Mouse (Mus musculus) spleen, postnatal 10 days (tissue): ENCODE measurements around the gene Prpf4.

Source experiments
- DNase-seq, 2 experiments: peaks; one replicate each; pipeline ENCODE4 v3.0.0; 2021 to 2022; ENCODE audit warnings: low spot score in 2 of 2

The Prpf4 gene

GRCm38 (mm10) chr4:62408601-62409282 is at the start of gene Prpf4, which contains the start of gene Cdc26:
TSS of gene Prpf4 (plus strand) at chr4:62408797.
TSS of gene Cdc26 (minus strand) at chr4:62408642.
- DNase-seq = peak; percentile 89 to 99

DNA sequence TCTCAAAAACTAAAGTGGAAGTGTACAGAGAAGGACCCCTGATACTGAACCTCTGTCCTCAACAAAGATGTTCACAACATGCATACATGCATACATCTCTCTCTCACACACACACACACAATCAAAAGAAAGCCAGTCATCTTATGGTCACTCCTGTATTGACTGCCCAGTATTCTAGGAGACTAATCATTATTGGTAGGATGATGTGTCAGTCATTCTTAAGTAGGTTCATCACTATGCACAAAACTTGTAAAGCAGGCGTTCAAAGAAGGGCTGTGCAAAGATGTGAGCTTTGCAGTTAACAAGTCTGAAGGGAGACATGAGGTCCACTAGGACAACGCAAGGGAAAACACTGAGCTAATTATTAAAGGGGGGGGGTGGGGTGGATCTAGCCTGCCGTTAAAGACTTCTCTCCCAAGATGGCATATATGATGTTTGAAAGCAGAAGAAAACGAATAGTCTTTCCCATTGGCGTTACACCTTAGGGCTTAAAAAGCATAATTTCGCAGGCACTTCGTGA is 49.3 kb upstream of the Prpf4 start:
- DNase-seq = no peak

DNA sequence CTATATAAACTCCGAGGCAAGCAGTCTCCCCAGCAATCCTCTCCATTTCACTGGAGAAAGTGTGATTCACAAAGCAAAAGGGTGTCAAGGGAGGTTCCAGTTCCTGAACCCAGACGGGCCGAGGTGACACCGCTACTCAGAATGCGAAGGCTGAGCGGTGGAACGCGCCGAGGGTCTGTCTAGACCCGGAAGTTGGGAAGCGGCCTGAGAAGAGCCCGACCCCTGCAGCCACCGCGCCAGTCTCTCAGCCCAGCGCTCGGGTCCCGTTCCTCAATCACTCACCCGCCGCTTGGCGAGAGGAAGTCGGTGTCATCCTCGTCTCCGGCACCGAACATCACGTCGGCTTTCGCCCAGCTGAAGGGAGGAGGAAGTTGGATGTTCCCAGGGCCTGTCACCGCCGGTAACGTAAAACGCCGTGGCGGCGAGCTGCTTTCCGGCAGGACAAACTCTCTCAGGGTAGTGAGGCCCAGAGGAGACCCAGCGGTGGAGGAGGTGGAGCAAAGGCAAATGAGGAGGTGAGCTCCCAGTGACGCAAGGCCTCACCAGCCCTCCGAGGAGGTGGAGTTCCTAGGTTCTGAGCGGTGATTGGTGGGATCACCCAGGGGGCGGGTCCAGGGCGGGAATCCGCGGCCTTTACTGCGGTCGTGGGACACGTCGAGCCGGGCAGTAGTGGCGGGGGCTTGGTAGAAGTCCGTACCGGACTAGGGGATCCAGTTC is 48.4 kb upstream of the Prpf4 start, which contains the start of the genes Fkbp15 and Slc31a1:
Fkbp15 (minus strand) TSS at position 461 of the 717 bp plus-strand sequence.
Slc31a1 (plus strand) TSS at position 640 of the 717 bp plus-strand sequence.
- peak; percentile 91 to 97 for DNase-seq

- DNase-seq = peak; percentile 19 to 23
Measured at GRCm38 (mm10) chr4:62360805-62361455, 47.7 kb upstream of the Prpf4 start.

DNA sequence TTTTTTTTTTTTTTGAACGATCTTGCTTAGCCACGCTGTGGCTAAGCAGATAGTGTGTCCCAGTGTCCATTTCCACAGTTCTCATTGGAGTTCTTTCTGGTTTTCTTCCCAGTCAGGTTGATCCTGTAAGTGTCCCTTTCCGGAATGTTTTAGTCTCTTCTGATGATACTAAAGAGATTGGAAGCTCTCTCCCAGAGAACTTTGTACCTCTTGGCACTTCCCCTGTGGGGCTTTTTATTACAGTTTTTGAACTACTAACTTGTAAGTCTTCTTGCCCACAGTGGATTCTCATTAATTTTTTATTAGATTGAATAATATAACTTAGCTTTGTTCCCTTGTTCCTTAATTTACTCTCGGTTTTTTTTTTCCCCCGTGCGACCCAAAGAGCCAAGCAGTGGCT is 47.0 kb upstream of the Prpf4 start:
- no peak for DNase-seq

- DNase-seq = no peak
Measured at GRCm38 (mm10) chr4:62361997-62362396, 46.6 kb upstream of the Prpf4 start.

- DNase-seq = no peak
Measured at GRCm38 (mm10) chr4:62362437-62362836, 46.2 kb upstream of the Prpf4 start.

GRCm38 (mm10) chr4:62364299-62364698 is 44.3 kb upstream of the Prpf4 start:
- no peak for DNase-seq

- no peak for DNase-seq
Measured at GRCm38 (mm10) chr4:62366291-62366690, 42.3 kb upstream of the Prpf4 start.

GRCm38 (mm10) chr4:62367586-62367985 is 41.0 kb upstream of the Prpf4 start:
- no peak for DNase-seq

GRCm38 (mm10) chr4:62369091-62369490 is 39.5 kb upstream of the Prpf4 start:
- DNase-seq = no peak

- DNase-seq = no peak
Measured at GRCm38 (mm10) chr4:62372410-62372809, 36.2 kb upstream of the Prpf4 start.

DNA sequence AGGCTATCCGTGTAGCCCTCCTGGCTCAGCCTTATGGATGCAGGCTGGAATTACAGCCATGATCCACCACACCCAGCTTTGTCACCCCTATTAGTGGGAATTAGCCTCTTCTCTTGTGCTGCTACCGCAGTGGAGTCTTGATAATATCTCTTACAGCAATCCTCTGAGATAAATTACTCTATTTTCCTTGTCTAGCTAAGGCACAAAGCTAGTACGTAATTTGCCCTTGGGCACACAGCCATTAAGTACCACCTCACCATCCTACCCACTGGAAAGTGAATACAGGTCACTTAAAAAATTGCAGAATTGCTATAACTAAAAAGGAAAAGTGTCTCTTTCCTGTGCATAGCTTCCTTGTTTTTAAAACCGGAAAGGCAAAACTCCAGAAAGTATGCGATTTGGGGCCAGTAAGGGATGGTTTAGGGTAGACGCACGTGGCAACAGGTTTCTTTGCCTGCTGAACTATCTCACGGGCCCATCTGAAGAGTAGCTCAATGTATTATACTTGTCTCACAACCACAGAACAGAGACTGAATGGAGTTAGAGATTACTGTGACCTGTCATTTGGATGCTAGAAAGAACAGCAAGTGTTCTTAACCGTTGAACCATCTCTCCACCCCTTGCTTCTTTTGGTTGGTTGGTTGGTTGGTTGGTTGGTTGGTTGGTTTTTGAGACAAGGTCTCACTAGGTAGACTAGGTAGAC is 35.6 kb upstream of the Prpf4 start:
- DNase-seq = no peak

DNA sequence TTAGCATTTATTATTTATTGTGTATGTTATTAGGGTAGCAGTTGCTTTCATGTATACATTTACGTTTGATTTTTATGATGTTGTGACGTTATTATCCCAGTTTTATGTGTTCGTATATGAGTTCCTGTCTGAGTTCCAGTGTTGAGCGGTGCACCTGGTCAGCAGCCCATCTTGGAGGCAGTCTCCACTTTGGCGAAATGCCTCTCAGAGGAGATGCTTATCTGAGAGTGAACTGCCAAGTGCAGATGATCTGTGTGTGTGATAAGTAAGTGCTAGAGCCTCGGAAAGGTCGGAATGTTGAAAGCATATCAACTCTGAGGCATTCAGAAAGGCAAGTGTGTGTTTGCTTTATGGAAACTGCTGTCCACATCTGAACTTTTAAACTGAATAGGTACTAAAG is 34.9 kb upstream of the Prpf4 start:
- DNase-seq = no peak

- no peak for DNase-seq
Measured at GRCm38 (mm10) chr4:62374342-62374741, 34.3 kb upstream of the Prpf4 start.

DNA sequence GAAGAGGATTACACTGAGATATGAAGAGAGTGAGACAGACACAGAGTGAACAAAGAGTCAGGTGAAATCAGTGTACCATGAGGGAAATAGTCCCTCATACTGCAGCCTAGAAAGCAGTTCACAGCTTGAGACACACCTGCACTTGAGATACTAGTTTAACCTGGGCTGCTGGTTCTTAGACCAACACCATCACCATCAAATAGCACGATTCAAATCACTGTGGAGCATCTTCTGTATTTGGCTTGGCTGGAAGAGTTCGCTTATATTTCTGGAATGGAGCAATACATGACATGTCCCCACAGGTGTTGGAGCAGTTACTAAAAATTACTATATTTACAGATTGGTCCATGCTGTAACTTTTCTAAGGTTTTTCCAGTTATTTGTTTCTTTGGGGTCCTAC is 32.5 kb upstream of the Prpf4 start:
- no peak for DNase-seq

DNA sequence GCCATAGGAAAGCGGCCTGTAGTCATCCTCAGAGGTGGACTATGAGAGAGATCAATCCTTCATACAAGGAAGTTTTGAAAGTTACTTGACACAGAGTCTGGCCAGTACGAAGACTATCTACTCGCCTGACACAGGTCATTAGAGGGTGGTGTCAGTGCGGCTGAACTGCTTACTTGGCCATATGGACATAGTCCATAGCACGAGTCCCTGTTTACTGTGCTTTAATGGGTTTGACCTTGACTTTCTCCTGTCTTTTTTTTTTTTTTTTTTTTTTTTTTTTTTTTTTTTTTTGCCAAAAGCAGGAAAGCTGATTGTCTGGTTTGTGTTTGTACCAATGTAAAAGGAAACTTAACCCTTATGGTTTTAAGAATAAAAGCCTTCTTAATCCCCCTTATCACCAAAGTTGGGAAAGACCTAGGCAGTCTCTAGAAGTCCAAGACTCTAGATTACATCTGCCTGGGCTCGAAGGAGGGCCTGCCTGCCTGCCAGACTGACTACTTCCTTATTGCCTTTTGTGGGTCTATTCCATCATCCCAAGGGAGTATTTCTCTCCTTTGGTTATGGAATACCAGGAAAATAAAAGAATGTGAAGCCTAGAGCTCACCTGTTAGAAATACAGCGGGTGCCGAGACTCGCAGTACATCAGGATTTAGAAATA is 28.7 kb upstream of the Prpf4 start:
- no peak for DNase-seq

DNA sequence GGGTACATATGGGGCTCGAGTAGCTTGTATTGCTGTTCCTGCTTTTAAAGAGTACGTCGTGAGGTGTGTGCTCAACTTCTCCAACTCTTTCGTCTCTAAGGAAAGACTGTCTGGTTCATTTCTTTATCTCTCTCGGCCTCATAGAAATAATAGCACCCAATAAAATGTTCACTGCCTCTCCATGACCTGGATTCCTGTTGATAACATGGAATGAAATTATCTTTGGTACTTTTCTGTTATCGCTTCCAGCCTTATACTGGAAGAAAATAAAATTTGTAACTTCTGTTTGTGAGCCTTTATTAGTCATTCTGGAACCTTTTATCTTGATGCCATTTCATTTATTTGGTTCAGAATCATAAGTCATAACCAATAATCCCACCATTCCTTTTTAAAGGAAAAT is 25.4 kb upstream of the Prpf4 start:
- no peak for DNase-seq

GRCm38 (mm10) chr4:62383752-62384151 is 24.8 kb upstream of the Prpf4 start:
- no peak for DNase-seq

- no peak for DNase-seq
Measured at GRCm38 (mm10) chr4:62384159-62384558, 24.4 kb upstream of the Prpf4 start.

DNA sequence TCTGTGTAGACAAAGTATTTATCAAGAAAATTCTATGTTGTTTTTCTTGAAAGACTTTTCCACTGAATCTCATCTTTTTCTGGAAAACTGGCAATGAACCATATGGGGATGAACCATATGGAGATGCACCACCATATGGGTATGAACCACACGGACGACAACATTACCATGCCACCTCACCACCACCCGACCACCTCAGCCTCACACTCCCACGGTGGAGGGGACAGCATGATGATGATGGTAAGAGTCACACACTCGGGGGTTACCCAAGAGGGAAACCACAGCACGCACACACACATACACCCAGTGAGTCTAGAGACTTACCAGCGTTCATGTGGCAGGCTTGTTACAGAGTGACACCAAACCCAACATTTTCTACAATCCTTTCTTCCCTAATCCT is 23.2 kb upstream of the Prpf4 start:
- DNase-seq = no peak
